Mouse (Mus musculus) kidney, postnatal 4 days (tissue): ENCODE data around the gene Trim75.
A peak's percentile ranks its signal among the peaks of the same experiment; 100 is the strongest.

Experiments used
- DNase-seq, 2 experiments: peaks; one replicate each; pipeline ENCODE4 v3.0.0; 2021; ENCODE audit warnings: mixed read lengths in 2 of 2

Gene Trim75

GRCm38 (mm10) chr8:64942946-64943345 lies 44.7 kb downstream of the Trim75 start:
- DNase-seq = no peak

GRCm38 (mm10) chr8:64941495-64941894 lies 46.1 kb downstream of the Trim75 start:
- DNase-seq = peak; percentile 87 to 91

- DNase-seq = no peak
Measured at GRCm38 (mm10) chr8:64941019-64941418, 46.6 kb downstream of the Trim75 start.

- no peak for DNase-seq
Measured at GRCm38 (mm10) chr8:64934997-64935396, 52.6 kb downstream of the Trim75 start.
